Mouse (Mus musculus): Measurements from ENCODE around the gene Oxld1.
A peak's percentile ranks its signal among the peaks of the same experiment; 100 is the strongest.

Gene Oxld1

GRCm38 (mm10) chr11:120457772-120458751 lies at the start of gene Oxld1, which contains the start of gene Ccdc137:
Oxld1 (minus strand) TSS chr11:120458068.
Ccdc137 (plus strand) TSS chr11:120458115.
- peak; percentile 76 for DNase-seq

- no peak for DNase-seq
Observed at GRCm38 (mm10) chr11:120506899-120507298, 49.0 kb upstream of the Oxld1 start.

- DNase-seq: no peak
Observed at GRCm38 (mm10) chr11:120505661-120506060, 47.8 kb upstream of the Oxld1 start.

GRCm38 (mm10) chr11:120501701-120502100 lies 43.8 kb upstream of the Oxld1 start:
- no peak for DNase-seq

- DNase-seq: no peak
Observed at GRCm38 (mm10) chr11:120501018-120501417, 43.1 kb upstream of the Oxld1 start.

- DNase-seq: peak; percentile 95
Observed at GRCm38 (mm10) chr11:120500357-120500756, 42.5 kb upstream of the Oxld1 start.

GRCm38 (mm10) chr11:120499894-120500293 lies 42.0 kb upstream of the Oxld1 start:
- no peak for DNase-seq

- no peak for DNase-seq
Observed at GRCm38 (mm10) chr11:120498891-120499290, 41.0 kb upstream of the Oxld1 start.

GRCm38 (mm10) chr11:120498226-120498625 lies 40.4 kb upstream of the Oxld1 start:
- DNase-seq: no peak

- no peak for DNase-seq
Observed at GRCm38 (mm10) chr11:120497436-120497835, 39.6 kb upstream of the Oxld1 start.

- no peak for DNase-seq
Observed at GRCm38 (mm10) chr11:120493911-120494310, 36.0 kb upstream of the Oxld1 start.

- DNase-seq: no peak
Observed at GRCm38 (mm10) chr11:120493351-120493750, 35.5 kb upstream of the Oxld1 start.

GRCm38 (mm10) chr11:120492878-120493203 lies 35.0 kb upstream of the Oxld1 start:
- DNase-seq: no peak

- peak; percentile 71 for DNase-seq
Observed at GRCm38 (mm10) chr11:120492024-120492877, 34.4 kb upstream of the Oxld1 start.

- peak; percentile 95 for DNase-seq
Observed at GRCm38 (mm10) chr11:120491317-120492023, 33.6 kb upstream of the Oxld1 start, which contains the start of gene Slc25a10. Slc25a10 (plus strand) TSS chr11:120491840.

GRCm38 (mm10) chr11:120490291-120491046 lies 32.6 kb upstream of the Oxld1 start:
- DNase-seq: no peak

GRCm38 (mm10) chr11:120489054-120489761 lies 31.3 kb upstream of the Oxld1 start:
- DNase-seq: peak; percentile 96

- no peak for DNase-seq
Observed at GRCm38 (mm10) chr11:120488516-120488915, 30.6 kb upstream of the Oxld1 start.

GRCm38 (mm10) chr11:120485251-120485650 lies 27.4 kb upstream of the Oxld1 start:
- peak; percentile 73 for DNase-seq

- peak; percentile 88 for DNase-seq
Observed at GRCm38 (mm10) chr11:120484265-120484981, 26.6 kb upstream of the Oxld1 start, which contains the start of gene Mrpl12. Mrpl12 (plus strand) TSS chr11:120484613.

Measured in kidney, adult 11 months (tissue).